Mouse (Mus musculus): ENCODE measurements around the gene Gm45618.

DNA sequence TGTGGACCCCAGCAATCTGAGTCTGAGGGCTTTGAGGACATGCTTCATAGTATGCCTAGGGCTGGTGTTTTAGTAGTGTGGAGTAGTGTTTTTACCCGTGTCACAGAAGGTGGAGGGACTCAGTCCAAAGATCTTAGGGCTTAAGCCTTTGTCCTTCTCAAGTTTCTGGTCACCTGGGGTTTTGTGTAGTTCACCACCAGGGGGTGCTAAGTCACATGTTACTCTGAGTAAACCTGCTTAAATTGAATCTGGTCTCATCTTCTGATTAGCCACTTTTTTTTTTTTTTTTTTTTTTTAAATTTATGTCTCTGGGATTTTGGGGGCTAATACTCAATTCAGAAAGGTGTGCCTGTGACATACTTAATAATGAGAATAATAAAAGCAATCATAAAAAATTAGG lies 25.5 kb upstream of the Gm45618 start:
- TF ChIP-seq TAL1 (IDR thresholded peaks at IDR 0.05; ENCODE audit: low read length) (no peak), POLR2A (IDR thresholded peaks at IDR 0.05; ENCODE audit: control insufficient read depth in 1 of 2, insufficient read depth in 1 of 2, low read depth in 1 of 2, low read length in 2 of 2, poor library complexity in 1 of 2) (no peak), CTCF (IDR thresholded peaks at IDR 0.05 in 2 of 3, conservative IDR thresholded peaks at IDR 0.05 in 1 of 3; ENCODE audit: control insufficient read depth in 1 of 3, insufficient read depth in 1 of 3, low read depth in 2 of 3, low read length in 3 of 3, poor library complexity in 1 of 3, severe bottlenecking in 1 of 3) (peak; percentile 47 to 65 (median 53)), MAX (IDR thresholded peaks at IDR 0.05; ENCODE audit: low read length) (peak; percentile 31; the same call in 1 of the 2 replicates), ELF1 (IDR thresholded peaks at IDR 0.05; ENCODE audit: low read depth, low read length) (no peak)

Data from MEL (cell line).